Mouse (Mus musculus): Measurements from ENCODE around the gene Trpc1. TPM values are rescaled to one million over a fixed set of nuclear protein-coding genes. Genes with fewer than 3 reads are reported as not detected.

Gene Trpc1
- polyA plus RNA-seq, 1 experiment from 2014 or later: 3.6 TPM

DNA sequence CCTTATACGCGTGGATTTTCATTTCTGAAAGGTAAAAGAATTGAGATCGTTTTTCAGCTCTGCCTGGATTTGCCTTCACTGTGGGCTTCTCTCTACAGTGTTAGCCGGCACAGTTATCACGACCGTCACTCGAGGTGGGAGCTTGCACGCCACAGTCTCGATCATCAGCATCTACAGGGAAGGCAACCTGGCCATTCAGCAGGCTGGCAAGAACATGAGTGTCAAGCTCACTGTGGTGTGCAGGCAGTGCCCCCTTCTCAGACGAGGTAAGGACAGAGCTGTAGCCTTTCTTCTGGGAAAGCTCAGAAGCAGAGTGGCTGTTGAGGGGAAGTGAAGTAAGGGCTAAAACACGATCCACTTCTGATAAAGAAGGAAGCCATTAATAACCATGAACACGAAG, 55.6 kb downstream of the Trpc1 start:
- Histone ChIP-seq H3K27me3 (no peaks in the 10 kb centered on the region), H3K4me2 (no peak overlapping the region), H3K36me3 (ENCODE audit: poor library complexity, severe bottlenecking) (no peaks in the 10 kb centered on the region), H3K9me3 (replicated peaks) (no peaks in the 10 kb centered on the region), H3K4me1 (no peaks in the 10 kb centered on the region), H3K4me3 (no peak overlapping the region), H3K27ac (no peak overlapping the region), H3K9ac (no peak overlapping the region)
- ATAC-seq: no peak
- WGBS: 88% methylated on average over 12 of the region's 12 CpGs

- Histone ChIP-seq H3K9ac (no peak overlapping the region), H3K4me3 (no peak overlapping the region), H3K27ac (no peak overlapping the region), H3K36me3 (ENCODE audit: poor library complexity, severe bottlenecking) (no peaks in the 10 kb centered on the region), H3K27me3 (no peaks in the 10 kb centered on the region), H3K4me1 (no peaks in the 10 kb centered on the region), H3K4me2 (no peak overlapping the region), H3K9me3 (replicated peaks) (no peaks in the 10 kb centered on the region)
- 83% methylated on average over 11 of the region's 11 CpGs for WGBS
- ATAC-seq: no peak
These were observed 56.6 kb downstream of the Trpc1 start for GRCm38 (mm10) chr9:95693528-95694100.

DNA sequence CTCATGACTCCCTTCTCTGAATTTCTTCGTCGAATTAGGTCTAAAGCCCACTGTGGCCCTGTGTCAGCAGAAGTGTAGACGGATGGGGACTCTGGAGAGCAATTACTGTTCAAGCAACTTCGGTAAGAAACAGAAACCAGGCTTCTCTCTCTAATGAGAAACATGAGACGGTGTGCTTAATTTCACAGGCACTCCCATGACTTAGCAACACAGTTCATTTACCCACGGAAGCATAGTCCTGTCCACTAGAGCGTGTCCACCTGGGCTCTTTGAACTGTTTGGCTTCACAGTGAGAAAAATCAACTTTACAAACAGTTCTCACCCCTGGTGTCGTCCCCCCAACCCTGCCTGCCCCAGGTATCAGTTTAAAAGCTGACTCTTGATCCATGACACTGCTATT, 57.4 kb downstream of the Trpc1 start:
- WGBS: 74% methylated on average over 8 of the region's 8 CpGs
- no peaks in the 10 kb centered on the region for H3K9me3 ChIP-seq (replicated peaks)
- no peak overlapping the region for H3K4me3 ChIP-seq
- H3K27ac ChIP-seq: no peak overlapping the region
- H3K4me2 ChIP-seq: no peak overlapping the region
- H3K36me3 ChIP-seq (ENCODE audit: poor library complexity, severe bottlenecking): no peaks in the 10 kb centered on the region
- no peaks in the 10 kb centered on the region for H3K27me3 ChIP-seq
- no peak for ATAC-seq
- no peaks in the 10 kb centered on the region for H3K4me1 ChIP-seq
- H3K9ac ChIP-seq: no peak overlapping the region

DNA sequence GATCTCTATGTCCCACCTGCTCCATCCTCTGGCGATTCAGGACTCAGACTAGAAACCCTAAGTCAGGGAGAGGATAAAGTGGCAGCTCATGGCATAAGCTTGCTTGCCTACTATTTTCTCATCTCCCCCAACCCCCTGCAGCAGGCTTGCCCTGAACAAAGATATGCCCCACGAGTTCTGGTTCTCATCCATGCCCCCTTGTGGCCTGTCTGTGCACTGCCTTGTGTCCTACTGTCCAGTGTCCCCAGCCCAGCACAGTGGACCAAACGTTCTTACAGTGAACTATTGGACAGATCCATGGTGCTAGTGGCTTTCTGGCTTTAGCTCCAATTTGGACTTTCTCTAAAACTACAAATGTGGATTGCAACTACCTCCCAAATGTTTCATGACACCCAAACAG, 62.1 kb downstream of the Trpc1 start:
- Histone ChIP-seq H3K27ac (no peak overlapping the region), H3K4me3 (no peak overlapping the region), H3K27me3 (no peaks in the 10 kb centered on the region), H3K9me3 (replicated peaks) (no peaks in the 10 kb centered on the region), H3K4me1 (no peaks in the 10 kb centered on the region), H3K4me2 (no peak overlapping the region), H3K36me3 (ENCODE audit: poor library complexity, severe bottlenecking) (no peaks in the 10 kb centered on the region), H3K9ac (no peak overlapping the region)
- 69% methylated on average over 3 of the region's 3 CpGs for WGBS
- no peak for ATAC-seq

- Histone ChIP-seq H3K27me3 (no peaks in the 10 kb centered on the region), H3K4me3 (no peak overlapping the region), H3K4me2 (no peak overlapping the region), H3K9ac (no peak overlapping the region), H3K9me3 (replicated peaks) (no peaks in the 10 kb centered on the region), H3K4me1 (no peaks in the 10 kb centered on the region), H3K36me3 (ENCODE audit: poor library complexity, severe bottlenecking) (no peaks in the 10 kb centered on the region), H3K27ac (no peak overlapping the region; the same call in 1 of the 2 replicates)
- WGBS: 21% methylated on average over 11 of the region's 11 CpGs
- ATAC-seq: peak; percentile 66
These were observed 64.3 kb downstream of the Trpc1 start for GRCm38 (mm10) chr9:95685660-95686440.

GRCm38 (mm10) chr9:95680691-95681090, 69.5 kb downstream of the Trpc1 start:
- WGBS: 95% methylated on average over 11 of the region's 11 CpGs
- no peaks in the 10 kb centered on the region for H3K4me1 ChIP-seq
- ATAC-seq: no peak
- no peaks in the 10 kb centered on the region for H3K36me3 ChIP-seq (ENCODE audit: poor library complexity, severe bottlenecking)
- no peak overlapping the region for H3K9ac ChIP-seq
- H3K9me3 ChIP-seq (replicated peaks): no peaks in the 10 kb centered on the region
- no peak overlapping the region for H3K4me2 ChIP-seq
- H3K27ac ChIP-seq: no peak overlapping the region
- no peak overlapping the region for H3K4me3 ChIP-seq
- no peaks in the 10 kb centered on the region for H3K27me3 ChIP-seq

- Histone ChIP-seq H3K4me2 (no peak overlapping the region), H3K9ac (no peak overlapping the region), H3K4me3 (no peak overlapping the region), H3K36me3 (ENCODE audit: poor library complexity, severe bottlenecking) (no peaks in the 10 kb centered on the region), H3K9me3 (replicated peaks) (no peaks in the 10 kb centered on the region), H3K27ac (no peak overlapping the region), H3K4me1 (0 out of 2 replicates have a peak, but pooled peaks cover 3% of the 10 kb centered on the region), H3K27me3 (no peaks in the 10 kb centered on the region)
- no peak for ATAC-seq
- WGBS: 71% methylated on average over 7 of the region's 7 CpGs
These were observed 70.2 kb downstream of the Trpc1 start for GRCm38 (mm10) chr9:95679966-95680365.

- H3K9ac ChIP-seq: no peak overlapping the region
- H3K9me3 ChIP-seq (replicated peaks): no peaks in the 10 kb centered on the region
- H3K4me3 ChIP-seq: no peak overlapping the region
- 100% methylated on average over 4 of the region's 4 CpGs for WGBS
- no peak overlapping the region for H3K4me2 ChIP-seq
- 0 out of 2 replicates have a peak, but pooled peaks cover 3% of the 10 kb centered on the region for H3K4me1 ChIP-seq
- H3K36me3 ChIP-seq (ENCODE audit: poor library complexity, severe bottlenecking): no peaks in the 10 kb centered on the region
- no peak overlapping the region for H3K27ac ChIP-seq
- no peak for ATAC-seq
- H3K27me3 ChIP-seq: no peaks in the 10 kb centered on the region
These were observed 74.2 kb downstream of the Trpc1 start for GRCm38 (mm10) chr9:95676021-95676420.

GRCm38 (mm10) chr9:95675064-95675699, 75.0 kb downstream of the Trpc1 start:
- Histone ChIP-seq H3K36me3 (ENCODE audit: poor library complexity, severe bottlenecking) (no peaks in the 10 kb centered on the region), H3K27me3 (no peaks in the 10 kb centered on the region), H3K27ac (no peak overlapping the region), H3K9ac (no peak overlapping the region), H3K9me3 (replicated peaks) (no peaks in the 10 kb centered on the region), H3K4me2 (no peak overlapping the region), H3K4me3 (no peak overlapping the region), H3K4me1 (0 out of 2 replicates have a peak, but pooled peaks cover 3% of the 10 kb centered on the region)
- peak; percentile 27; the same call in 1 of the 2 replicates for ATAC-seq
- 78% methylated on average over 9 of the region's 9 CpGs for WGBS

GRCm38 (mm10) chr9:95672760-95673159, 77.4 kb downstream of the Trpc1 start:
- Histone ChIP-seq H3K4me1 (peaks cover 9% of the 10 kb centered on the region), H3K4me2 (no peak overlapping the region), H3K9ac (no peak overlapping the region), H3K27ac (no peak overlapping the region), H3K9me3 (replicated peaks) (no peaks in the 10 kb centered on the region), H3K36me3 (ENCODE audit: poor library complexity, severe bottlenecking) (no peaks in the 10 kb centered on the region), H3K4me3 (no peak overlapping the region), H3K27me3 (no peaks in the 10 kb centered on the region)
- 86% methylated on average over 6 of the region's 6 CpGs for WGBS
- ATAC-seq: no peak

GRCm38 (mm10) chr9:95672331-95672730, 77.8 kb downstream of the Trpc1 start:
- H3K4me2 ChIP-seq: no peak overlapping the region
- no peaks in the 10 kb centered on the region for H3K36me3 ChIP-seq (ENCODE audit: poor library complexity, severe bottlenecking)
- no peak for ATAC-seq
- H3K9me3 ChIP-seq (replicated peaks): no peaks in the 10 kb centered on the region
- no peak overlapping the region for H3K9ac ChIP-seq
- H3K4me1 ChIP-seq: peaks cover 13% of the 10 kb centered on the region
- no peak overlapping the region for H3K27ac ChIP-seq
- H3K27me3 ChIP-seq: no peaks in the 10 kb centered on the region
- no peak overlapping the region for H3K4me3 ChIP-seq
- 96% methylated on average over 3 of the region's 3 CpGs for WGBS

GRCm38 (mm10) chr9:95668306-95668705, 81.9 kb downstream of the Trpc1 start:
- Histone ChIP-seq H3K4me1 (peaks cover 29% of the 10 kb centered on the region), H3K4me2 (no peak overlapping the region), H3K4me3 (no peak overlapping the region), H3K9ac (no peak overlapping the region), H3K36me3 (ENCODE audit: poor library complexity, severe bottlenecking) (no peaks in the 10 kb centered on the region), H3K9me3 (replicated peaks) (no peaks in the 10 kb centered on the region), H3K27me3 (no peaks in the 10 kb centered on the region), H3K27ac (no peak overlapping the region)
- WGBS: 63% methylated on average over 5 of the region's 5 CpGs
- ATAC-seq: no peak
